Mouse (Mus musculus): Measurements from ENCODE around the gene Por. TPM values are rescaled to one million over a fixed set of nuclear protein-coding genes. Genes with fewer than 3 reads are reported as not detected.

Por gene
- polyA plus RNA-seq, 1 experiment from 2014 or later: 67.8 TPM

DNA sequence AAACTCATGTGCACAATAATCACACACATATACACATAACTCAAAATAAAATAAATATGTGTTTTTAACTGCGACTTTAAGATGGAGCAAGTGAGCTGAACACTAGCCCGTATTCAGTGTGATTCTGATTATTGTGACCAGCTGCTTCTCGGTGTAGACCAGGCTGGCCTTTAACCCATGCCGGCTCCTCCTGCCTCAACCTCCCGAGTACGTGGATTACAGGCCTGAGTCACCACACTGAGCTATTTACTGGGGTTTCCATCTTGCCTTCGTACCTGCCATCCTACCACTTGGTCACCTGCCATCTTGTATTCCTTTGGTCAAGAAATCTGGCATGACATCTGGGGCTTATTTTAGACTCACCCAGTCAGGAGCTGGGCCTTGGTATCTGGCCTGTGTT is 33.6 kb downstream of the Por start:
- Histone ChIP-seq H3K27me3 (no peaks in the 10 kb centered on the region), H3K36me3 (peaks cover 13% of the 10 kb centered on the region; the same call in 1 of the 2 replicates), H3K9ac (no peak overlapping the region), H3K4me1 (no peaks in the 10 kb centered on the region), H3K4me2 (no peak overlapping the region), H3K9me3 (no peaks in the 10 kb centered on the region), H3K27ac (no peak overlapping the region), H3K4me3 (no peak overlapping the region)
- no peak for ATAC-seq (ENCODE audit: borderline replicate concordance, extremely low read depth, low FRiP score, low TSS enrichment)
- 90% methylated on average over 7 of the region's 7 CpGs for WGBS

DNA sequence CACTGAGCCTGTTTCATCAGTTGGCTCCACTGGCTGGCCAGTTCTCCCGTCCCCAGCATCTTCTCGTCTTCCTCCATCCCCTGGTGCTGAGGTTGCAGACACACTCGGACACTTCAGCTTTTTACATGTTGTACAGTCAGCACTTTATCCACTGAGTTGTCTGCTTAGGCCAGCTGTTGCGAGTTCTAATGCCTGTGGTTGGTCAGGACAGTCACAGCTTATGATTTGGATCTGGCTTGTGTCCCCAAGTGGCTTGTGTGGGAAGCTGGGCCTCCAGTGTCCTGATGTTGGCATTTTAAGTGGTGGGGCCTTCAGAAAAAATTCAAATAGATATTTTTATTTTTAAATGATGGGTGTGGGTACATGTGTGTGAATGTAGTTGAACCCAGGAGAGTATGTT is 35.5 kb downstream of the Por start:
- Histone ChIP-seq H3K36me3 (peaks cover 13% of the 10 kb centered on the region; the same call in 1 of the 2 replicates), H3K9me3 (no peaks in the 10 kb centered on the region), H3K4me2 (no peak overlapping the region), H3K27me3 (no peaks in the 10 kb centered on the region), H3K27ac (no peak overlapping the region), H3K9ac (no peak overlapping the region), H3K4me1 (0 out of 2 replicates have a peak, but pooled peaks cover 3% of the 10 kb centered on the region), H3K4me3 (no peak overlapping the region)
- ATAC-seq (ENCODE audit: borderline replicate concordance, extremely low read depth, low FRiP score, low TSS enrichment): no peak
- WGBS: 89% methylated on average over 4 of the region's 4 CpGs

- Histone ChIP-seq H3K4me2 (no peak overlapping the region), H3K9me3 (no peaks in the 10 kb centered on the region), H3K9ac (no peak overlapping the region), H3K27me3 (no peaks in the 10 kb centered on the region), H3K27ac (no peak overlapping the region), H3K36me3 (peaks cover 7% of the 10 kb centered on the region; the same call in 1 of the 2 replicates), H3K4me1 (0 out of 2 replicates have a peak, but pooled peaks cover 4% of the 10 kb centered on the region), H3K4me3 (no peak overlapping the region)
- WGBS: 91% methylated on average over 13 of the region's 13 CpGs
- ATAC-seq (ENCODE audit: borderline replicate concordance, extremely low read depth, low FRiP score, low TSS enrichment): no peak
Measured at GRCm38 (mm10) chr5:135707039-135707438, 37.2 kb downstream of the Por start.

DNA sequence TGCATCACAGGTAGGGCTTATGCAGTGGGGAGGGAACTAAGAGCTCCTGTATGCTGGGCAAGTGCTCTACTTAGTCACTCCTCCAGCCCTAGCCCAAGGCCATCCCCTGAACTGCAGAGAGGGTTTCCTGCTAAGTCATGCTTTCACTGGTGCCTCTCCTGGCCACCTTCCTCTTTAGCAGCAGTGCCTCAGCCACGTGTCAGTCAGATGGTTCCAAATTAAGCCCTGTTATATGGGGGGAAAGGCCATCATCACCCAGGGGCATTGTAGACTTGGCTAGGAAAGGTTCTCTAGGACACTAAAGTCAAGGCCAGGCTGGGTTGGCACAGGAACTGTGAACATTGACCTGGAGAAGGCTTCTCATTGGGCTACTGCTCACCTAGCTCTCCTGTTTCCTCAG is 38.0 kb downstream of the Por start:
- Histone ChIP-seq H3K27me3 (no peaks in the 10 kb centered on the region), H3K9ac (no peak overlapping the region), H3K36me3 (peaks cover 7% of the 10 kb centered on the region; the same call in 1 of the 2 replicates), H3K4me1 (peaks cover 12% of the 10 kb centered on the region), H3K27ac (no peak overlapping the region), H3K9me3 (no peaks in the 10 kb centered on the region), H3K4me2 (no peak overlapping the region), H3K4me3 (no peak overlapping the region)
- ATAC-seq (ENCODE audit: borderline replicate concordance, extremely low read depth, low FRiP score, low TSS enrichment): no peak
- 61% methylated on average over 1 of the region's 1 CpGs for WGBS

GRCm38 (mm10) chr5:135709716-135710115 is 39.9 kb downstream of the Por start:
- ATAC-seq (ENCODE audit: borderline replicate concordance, extremely low read depth, low FRiP score, low TSS enrichment): no peak
- Histone ChIP-seq H3K9me3 (no peaks in the 10 kb centered on the region), H3K27ac (no peak overlapping the region), H3K36me3 (peaks cover 7% of the 10 kb centered on the region; the same call in 1 of the 2 replicates), H3K27me3 (no peaks in the 10 kb centered on the region), H3K4me2 (no peak overlapping the region), H3K4me3 (no peak overlapping the region), H3K9ac (no peak overlapping the region), H3K4me1 (peaks cover 26% of the 10 kb centered on the region)
- 92% methylated on average over 5 of the region's 5 CpGs for WGBS

DNA sequence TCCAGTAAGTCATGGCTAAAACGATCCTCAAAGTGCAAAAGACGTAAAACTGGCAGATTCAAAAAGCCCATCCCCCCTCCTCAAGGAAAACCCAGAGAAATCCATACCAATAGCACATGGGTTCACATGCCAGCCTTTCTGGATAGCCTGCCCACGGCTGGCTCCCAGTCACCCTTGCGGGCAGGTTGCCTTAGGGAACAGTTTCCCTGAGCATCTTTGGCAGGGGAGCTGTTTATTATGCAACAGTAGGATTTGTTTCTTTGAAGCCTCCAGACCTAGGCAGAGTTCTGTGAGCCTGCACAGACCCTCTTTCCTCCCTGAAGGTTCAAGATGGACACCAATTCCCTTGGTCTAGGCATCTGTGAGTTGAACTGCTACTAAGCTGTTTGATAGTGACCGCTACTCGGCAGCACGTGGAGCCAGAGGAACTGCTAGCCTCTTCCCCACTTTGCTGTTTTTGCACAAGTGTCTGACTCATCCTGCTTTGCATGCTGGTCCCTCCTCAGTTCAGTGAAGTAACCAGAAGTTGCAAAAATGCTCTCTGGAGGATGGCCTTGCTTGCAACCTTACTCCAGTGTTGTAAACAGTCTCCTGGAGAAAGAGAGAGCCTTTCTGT is 40.9 kb downstream of the Por start:
- Histone ChIP-seq H3K27ac (no peak overlapping the region), H3K4me2 (no peak overlapping the region), H3K36me3 (peaks cover 7% of the 10 kb centered on the region; the same call in 1 of the 2 replicates), H3K9ac (no peak overlapping the region), H3K4me3 (no peak overlapping the region), H3K9me3 (no peaks in the 10 kb centered on the region), H3K27me3 (no peaks in the 10 kb centered on the region), H3K4me1 (peaks cover 26% of the 10 kb centered on the region)
- ATAC-seq (ENCODE audit: borderline replicate concordance, extremely low read depth, low FRiP score, low TSS enrichment): no peak
- WGBS: 78% methylated on average over 7 of the region's 7 CpGs

- no peak for ATAC-seq (ENCODE audit: borderline replicate concordance, extremely low read depth, low FRiP score, low TSS enrichment)
- no peak overlapping the region for H3K27ac ChIP-seq
- H3K9ac ChIP-seq: no peak overlapping the region
Measured at GRCm38 (mm10) chr5:135711582-135712355, 41.9 kb downstream of the Por start.

DNA sequence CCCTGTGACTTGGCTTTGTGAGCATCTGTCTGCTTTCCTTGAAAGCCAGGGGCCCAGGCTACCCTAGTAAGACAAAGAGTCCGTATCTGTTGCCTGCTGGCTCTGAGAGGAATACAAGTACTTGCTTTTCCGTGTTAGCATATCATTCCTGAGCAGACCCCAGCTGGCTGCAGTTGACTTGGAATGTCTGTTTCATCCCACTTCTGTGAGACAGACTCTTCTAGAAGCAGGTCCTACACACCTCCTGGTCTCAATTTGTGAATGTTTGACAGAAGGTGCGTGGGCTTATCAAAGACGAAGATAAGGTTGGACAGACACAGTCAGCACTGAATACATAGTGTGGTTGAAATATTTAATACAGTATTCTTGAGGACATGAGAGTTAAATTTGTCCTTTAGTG is 43.0 kb downstream of the Por start:
- H3K4me2 ChIP-seq: no peak overlapping the region
- H3K4me3 ChIP-seq: no peak overlapping the region
- no peak overlapping the region for H3K9ac ChIP-seq
- no peak for ATAC-seq (ENCODE audit: borderline replicate concordance, extremely low read depth, low FRiP score, low TSS enrichment)
- H3K27me3 ChIP-seq: no peaks in the 10 kb centered on the region
- 50% methylated on average over 4 of the region's 4 CpGs for WGBS
- H3K36me3 ChIP-seq: peaks cover 8% of the 10 kb centered on the region
- H3K27ac ChIP-seq: no peak overlapping the region
- H3K4me1 ChIP-seq: peaks cover 26% of the 10 kb centered on the region
- H3K9me3 ChIP-seq: no peaks in the 10 kb centered on the region

More at GRCm38 (mm10) chr5:135711582-135712355, 41.9 kb downstream of the Por start:
- Histone ChIP-seq H3K4me1 (peaks cover 26% of the 10 kb centered on the region), H3K4me2 (no peak overlapping the region), H3K9me3 (no peaks in the 10 kb centered on the region), H3K4me3 (no peak overlapping the region), H3K27me3 (no peaks in the 10 kb centered on the region), H3K36me3 (peaks cover 15% of the 10 kb centered on the region)
- WGBS: 82% methylated on average over 13 of the region's 13 CpGs

DNA sequence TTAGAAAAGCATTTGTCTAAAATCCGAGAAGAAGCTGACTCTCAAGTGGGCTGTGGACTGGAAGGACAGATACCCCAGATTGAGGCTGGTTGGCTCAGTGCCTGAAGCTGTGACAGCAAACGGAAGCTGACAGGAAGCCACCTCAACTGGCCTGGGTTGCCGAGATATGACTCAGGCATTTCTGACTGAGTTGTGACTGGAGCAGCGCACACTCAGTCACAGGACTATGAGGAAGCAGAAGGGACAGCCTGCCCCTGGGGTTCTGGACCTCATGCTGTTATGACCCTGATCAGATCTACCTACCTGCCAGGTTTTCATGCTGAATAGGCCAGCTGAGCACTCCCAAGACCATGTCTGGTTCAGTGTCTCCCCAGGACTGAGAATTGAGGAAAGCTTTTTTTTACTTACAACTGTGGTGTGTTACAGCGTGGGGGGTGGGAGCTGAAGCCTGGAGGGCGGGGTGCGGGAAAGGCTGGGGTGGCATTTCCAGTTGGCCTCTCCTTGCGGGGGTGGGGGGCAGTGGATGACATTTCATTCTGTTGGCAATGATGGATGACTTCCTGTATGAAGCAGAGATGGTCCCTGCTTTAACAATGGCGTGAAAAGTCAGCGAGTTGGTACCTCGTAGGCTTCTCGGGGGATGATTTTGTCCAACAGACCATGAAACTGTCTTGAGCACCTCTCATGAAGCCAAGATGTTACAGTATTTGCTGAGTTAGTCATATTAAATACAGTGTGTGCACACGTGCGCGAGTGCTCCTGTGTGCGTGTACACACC is 43.8 kb downstream of the Por start:
- H3K27me3 ChIP-seq: no peaks in the 10 kb centered on the region
- H3K4me1 ChIP-seq: peaks cover 26% of the 10 kb centered on the region
- peak overlapping the region; percentile 35 for H3K4me2 ChIP-seq
- H3K27ac ChIP-seq: peak overlapping the region; percentile 67; the same call in 1 of the 2 replicates
- H3K9ac ChIP-seq: no peak overlapping the region
- H3K4me3 ChIP-seq: no peak overlapping the region
- H3K9me3 ChIP-seq: no peaks in the 10 kb centered on the region
- peak; percentile 70; the same call in 1 of the 2 replicates for ATAC-seq (ENCODE audit: borderline replicate concordance, extremely low read depth, low FRiP score, low TSS enrichment)
- peaks cover 8% of the 10 kb centered on the region for H3K36me3 ChIP-seq
- WGBS: 43% methylated on average over 16 of the region's 16 CpGs

DNA sequence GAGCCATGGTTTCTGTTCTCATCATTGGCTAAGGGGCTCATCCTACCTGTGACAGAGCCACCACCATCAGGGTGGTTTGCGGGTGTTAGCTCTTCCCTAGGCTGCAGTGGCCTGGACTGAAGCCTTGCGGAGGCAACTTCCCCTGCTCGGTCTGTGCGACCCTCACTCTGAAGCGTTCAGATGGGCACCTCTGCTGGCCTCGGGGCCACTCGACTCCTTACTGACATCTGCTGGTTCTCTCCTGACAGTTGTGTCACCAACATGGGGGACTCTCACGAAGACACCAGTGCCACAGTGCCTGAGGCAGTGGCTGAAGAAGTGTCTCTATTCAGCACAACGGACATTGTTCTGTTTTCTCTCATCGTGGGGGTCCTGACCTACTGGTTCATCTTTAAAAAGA is 45.8 kb downstream of the Por start:
- H3K9me3 ChIP-seq: no peaks in the 10 kb centered on the region
- WGBS: 57% methylated on average over 10 of the region's 10 CpGs
- no peak overlapping the region for H3K4me3 ChIP-seq
- no peaks in the 10 kb centered on the region for H3K27me3 ChIP-seq
- no peak overlapping the region for H3K4me2 ChIP-seq
- peaks cover 8% of the 10 kb centered on the region for H3K36me3 ChIP-seq
- no peak for ATAC-seq (ENCODE audit: borderline replicate concordance, extremely low read depth, low FRiP score, low TSS enrichment)
- H3K27ac ChIP-seq: no peak overlapping the region
- H3K9ac ChIP-seq: no peak overlapping the region
- H3K4me1 ChIP-seq: peaks cover 24% of the 10 kb centered on the region

DNA sequence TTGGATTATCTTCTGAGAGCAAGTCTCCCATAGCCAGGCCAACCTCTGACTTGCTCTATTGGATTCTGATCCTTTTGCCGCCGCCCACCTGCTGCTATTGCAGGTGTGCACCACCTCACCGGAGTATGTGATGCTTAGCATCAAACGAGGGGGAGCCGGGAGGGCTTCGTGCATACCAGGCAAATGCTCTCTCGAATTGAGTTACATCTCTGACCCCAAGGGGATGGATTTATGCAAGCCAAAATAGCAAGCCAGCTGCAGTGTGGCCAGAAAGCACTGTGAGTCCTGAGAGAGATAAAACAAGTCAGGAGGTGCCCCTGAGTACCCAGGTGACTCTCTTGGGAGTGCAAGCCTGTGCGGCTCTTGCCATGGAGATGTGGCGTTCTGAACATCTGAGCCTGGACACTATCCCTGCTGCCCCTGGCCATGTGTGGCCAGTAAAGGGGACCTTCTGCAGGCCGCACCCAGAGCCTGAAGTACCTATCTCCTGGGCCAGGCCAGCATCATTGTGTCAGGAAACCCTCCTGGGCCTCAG is 49.8 kb downstream of the Por start:
- Histone ChIP-seq H3K36me3 (peaks cover 8% of the 10 kb centered on the region), H3K27me3 (no peaks in the 10 kb centered on the region), H3K9me3 (no peaks in the 10 kb centered on the region), H3K9ac (no peak overlapping the region), H3K4me3 (no peak overlapping the region), H3K4me1 (peaks cover 16% of the 10 kb centered on the region), H3K27ac (no peak overlapping the region), H3K4me2 (no peak overlapping the region)
- no peak for ATAC-seq (ENCODE audit: borderline replicate concordance, extremely low read depth, low FRiP score, low TSS enrichment)
- WGBS: 83% methylated on average over 10 of the region's 10 CpGs
